Mouse (Mus musculus) erythroblast, embryonic 14.5 days (primary cell): ENCODE data around the gene Asxl1.

Source experiments
- GATA1 ChIP-seq: IDR thresholded peaks from 2 replicates; pipeline ENCODE4 v1.6.1; 2012; ENCODE audit warnings: low read length, inconsistent platforms, mixed read lengths
- TAL1 ChIP-seq: IDR thresholded peaks from 3 replicates; pipeline ENCODE4 v1.6.1; 2012; ENCODE audit warnings: low read length, inconsistent platforms, mixed read lengths

DNA sequence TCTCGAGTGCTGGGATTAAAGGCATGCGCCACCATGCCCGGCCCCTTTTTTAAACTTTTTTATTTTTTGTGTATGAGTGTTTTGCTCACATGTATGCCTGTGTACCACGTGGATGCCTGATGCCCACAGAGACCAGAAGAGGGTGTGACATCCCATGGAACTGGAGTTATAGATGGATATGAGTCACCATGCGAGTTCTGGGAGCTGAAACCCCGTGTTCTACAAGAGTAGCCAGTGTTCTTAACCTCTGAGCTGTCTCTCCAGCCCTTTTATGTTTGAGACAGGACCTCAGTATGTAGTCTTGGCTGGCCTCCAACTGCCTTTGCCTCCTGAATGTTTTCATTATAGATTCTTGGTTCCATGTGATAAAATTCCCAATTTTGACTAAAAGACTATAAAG is 35.4 kb upstream of the Asxl1 start:
- TF ChIP-seq GATA1 (no peak), TAL1 (no peak)
